Mouse (Mus musculus) left cerebral cortex, postnatal 36 days (tissue): ENCODE results near the gene Rabac1. TPM values are rescaled to one million over a fixed set of nuclear protein-coding genes. Genes with fewer than 3 reads are reported as not detected.

Experiments used
- DNase-seq, 2 experiments: peaks; one replicate each; pipeline ENCODE4 v3.0.0; 2021 to 2022; ENCODE audit warnings: low spot score in 2 of 2, mixed read lengths in 1 of 2
- intact Hi-C: fragments of 180-260 bp; cut with DNase I; formaldehyde crosslinking; loops from one replicate; pipeline ENCODE4 v1.15.1; 2025
- total RNA-seq, 2 experiments: library from RNA; stranded (reverse); gene quantifications; 2 replicates each; pipeline ENCODE4 v1.2.3; 2021

Rabac1 gene
- total RNA-seq, 2 experiments from 2014 or later = 276 to 329 TPM

DNA sequence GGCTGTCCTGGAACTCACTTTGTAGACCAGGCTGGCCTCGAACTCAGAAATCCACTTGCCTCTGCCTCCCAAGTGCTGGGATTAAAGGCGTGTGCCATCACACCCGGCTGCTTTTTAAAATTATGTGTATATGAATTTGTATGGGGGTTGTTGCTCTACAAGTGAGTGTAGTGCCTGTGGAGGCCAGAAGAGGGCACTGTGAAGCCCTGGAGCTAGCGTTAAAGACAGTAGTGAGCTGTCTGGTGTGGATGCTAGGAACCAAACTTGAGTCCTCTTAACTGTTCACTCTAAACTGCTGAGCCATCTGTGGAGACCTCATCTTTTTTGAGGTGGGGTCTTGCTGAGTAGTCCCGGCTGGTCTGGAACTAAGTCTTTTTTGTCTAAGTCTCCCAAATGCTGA lies 13.2 kb upstream of the Rabac1 start:
- intact Hi-C loops = no loop called here
- no peak for DNase-seq

- DNase-seq = no peak
- intact Hi-C loops = no loop called here
Measured at GRCm38 (mm10) chr7:24984307-24984706, 11.8 kb upstream of the Rabac1 start.

GRCm38 (mm10) chr7:24983396-24983795 lies 10.8 kb upstream of the Rabac1 start:
- no peak for DNase-seq
- intact Hi-C loops = no loop called here

- intact Hi-C loops = no loop called here
- DNase-seq = no peak
Measured at GRCm38 (mm10) chr7:24980439-24980838, 7.9 kb upstream of the Rabac1 start.

DNA sequence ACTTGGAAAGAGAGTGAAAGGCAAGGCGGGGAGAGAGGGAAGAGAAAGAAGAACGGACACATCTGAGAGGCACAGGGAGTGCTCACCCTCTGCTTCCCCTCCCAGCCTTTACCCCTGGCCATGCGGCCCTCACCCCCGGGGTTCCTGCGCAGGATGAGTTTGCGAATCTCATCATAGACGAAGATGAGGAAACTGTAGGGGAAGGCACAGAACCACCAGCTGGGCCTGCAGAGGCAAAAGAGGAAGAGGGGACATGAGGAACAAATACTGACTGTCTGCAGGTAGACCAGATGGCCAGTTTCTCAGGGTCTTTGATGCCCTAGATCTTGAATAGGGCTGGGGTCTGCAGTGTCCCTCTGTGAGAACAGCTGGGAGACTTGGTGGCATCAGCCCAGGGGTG lies 6.2 kb upstream of the Rabac1 start:
- intact Hi-C loops = no loop called here
- no peak for DNase-seq

DNA sequence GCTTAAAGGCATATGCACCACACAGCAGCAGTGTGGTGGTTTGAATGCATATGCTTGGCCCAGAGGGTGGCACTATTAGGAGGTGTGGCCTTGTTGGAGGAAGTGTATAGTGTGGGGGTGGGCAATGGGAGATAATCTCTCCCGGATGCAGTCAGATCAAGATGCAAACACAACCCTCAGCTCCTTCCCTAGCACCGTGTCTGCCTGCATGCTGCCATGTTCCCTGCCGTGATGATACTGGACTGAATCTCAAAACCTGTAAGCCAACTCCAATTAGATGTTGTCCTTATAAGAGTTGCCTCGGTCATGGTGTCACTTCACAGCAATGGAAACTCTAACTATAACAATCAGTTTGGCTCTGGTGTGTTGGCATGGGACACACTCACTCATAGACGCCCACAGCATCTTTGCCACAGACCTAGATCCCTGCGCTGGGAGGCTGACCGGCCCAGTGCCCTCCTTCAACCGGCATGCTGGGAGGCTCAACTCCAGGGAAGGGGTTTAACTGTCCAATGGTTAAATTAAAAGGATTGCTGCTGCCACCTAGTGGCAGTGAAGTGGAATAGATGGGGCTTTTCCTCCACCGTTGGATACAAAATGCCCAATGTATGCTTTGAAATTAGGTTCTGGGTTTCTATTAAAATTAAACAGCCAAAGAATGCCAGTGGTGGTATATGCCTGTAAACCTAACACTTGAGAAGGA lies 2.5 kb upstream of the Rabac1 start:
- no peak for DNase-seq
- intact Hi-C loops = no loop called here

- intact Hi-C loops = no loop called here
- no peak for DNase-seq
Measured at GRCm38 (mm10) chr7:24973902-24974301, 1.3 kb upstream of the Rabac1 start.

- intact Hi-C loops = no loop called here
Measured at GRCm38 (mm10) chr7:24973208-24973607, 654 bp upstream of the Rabac1 start.

GRCm38 (mm10) chr7:24971261-24971971 lies 1.1 kb downstream of the Rabac1 start:
- intact Hi-C loops = no loop called here
- no peak for DNase-seq

More at GRCm38 (mm10) chr7:24973208-24973607, 654 bp upstream of the Rabac1 start:
- DNase-seq = no peak

DNA sequence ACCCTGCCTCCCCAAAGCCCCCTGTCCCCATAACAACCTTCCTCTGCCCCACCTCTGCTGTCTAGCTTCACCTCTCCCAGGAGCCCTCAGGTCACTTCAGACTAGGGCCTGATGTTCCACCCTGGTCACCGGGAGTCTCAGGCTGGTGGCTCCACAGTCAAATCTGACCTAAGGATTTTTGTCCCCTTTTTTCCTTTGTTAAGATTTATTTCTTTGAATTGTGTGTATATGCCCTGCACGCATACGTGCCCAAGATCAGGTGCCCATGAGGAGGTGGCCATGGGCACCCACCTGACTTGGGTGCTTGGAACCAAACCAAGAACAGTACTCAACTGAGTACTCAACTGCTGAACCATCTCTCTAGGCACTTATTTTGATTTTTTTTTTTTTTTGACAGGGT lies 2.2 kb downstream of the Rabac1 start:
- intact Hi-C loops = no loop called here
- no peak for DNase-seq

GRCm38 (mm10) chr7:24969805-24970204 lies 2.7 kb downstream of the Rabac1 start:
- DNase-seq = peak; percentile 58 to 68
- intact Hi-C loops = loop anchor here (10.0 kb wide), 1 partner anchor 155 kb away; no protein-coding TSS in a partner anchor

- intact Hi-C loops = loop anchor here (10.0 kb wide), 1 partner anchor 154 kb away; no protein-coding TSS in a partner anchor
- no peak for DNase-seq
Measured at GRCm38 (mm10) chr7:24968463-24968862, 4.1 kb downstream of the Rabac1 start.

DNA sequence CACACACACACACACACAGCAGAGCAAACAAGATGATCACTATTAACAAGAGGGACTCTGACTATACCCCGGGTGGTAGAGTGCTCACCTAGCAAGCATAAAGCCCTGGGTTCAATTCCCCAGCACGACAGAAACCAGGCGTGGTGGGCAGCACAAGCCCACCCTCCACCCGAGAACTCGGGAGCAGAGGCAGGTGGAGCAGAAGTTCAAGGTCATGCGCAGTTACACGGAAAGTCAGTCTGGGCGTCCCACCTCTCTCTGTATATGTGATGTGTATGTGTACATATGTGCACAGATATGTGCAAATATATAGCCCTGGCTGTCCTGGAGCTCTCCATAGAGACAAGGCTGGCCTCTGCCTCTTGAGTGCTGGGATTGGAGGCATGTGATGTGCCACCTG lies 4.6 kb downstream of the Rabac1 start:
- intact Hi-C loops = loop anchor here (10.0 kb wide), 1 partner anchor 153 kb away; no protein-coding TSS in a partner anchor

GRCm38 (mm10) chr7:24964897-24965535 lies 7.5 kb downstream of the Rabac1 start:
- intact Hi-C loops = loop anchor here (2.0 to 10.0 kb wide), 2 partner anchors 74 to 150 kb away; no protein-coding TSS in a partner anchor
- peak; percentile 75 to 82 for DNase-seq

More for the DNA sequence above, 4.6 kb downstream of the Rabac1 start:
- no peak for DNase-seq

DNA sequence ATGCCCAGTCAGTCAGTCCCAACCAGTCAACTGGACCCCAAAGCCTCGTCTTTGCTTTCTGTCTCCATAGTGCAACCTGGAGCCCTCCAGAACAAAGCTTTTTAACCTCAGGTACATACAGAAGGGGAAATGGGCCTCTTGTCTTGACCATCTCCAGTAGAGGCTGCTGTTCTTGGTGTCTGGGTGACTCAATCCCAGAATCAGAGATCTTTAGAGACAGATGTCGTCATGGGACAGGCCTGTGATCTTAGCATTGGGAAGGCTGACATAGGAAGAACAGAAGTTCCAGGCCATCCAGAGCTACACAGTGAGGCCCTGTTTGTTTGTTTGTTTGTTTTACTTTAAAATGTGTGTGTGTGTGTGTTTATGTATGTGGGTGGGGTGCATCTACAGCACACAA lies 8.3 kb downstream of the Rabac1 start:
- DNase-seq = no peak
- intact Hi-C loops = loop anchor here (2.0 to 10.0 kb wide), 2 partner anchors 73 to 149 kb away; no protein-coding TSS in a partner anchor

DNA sequence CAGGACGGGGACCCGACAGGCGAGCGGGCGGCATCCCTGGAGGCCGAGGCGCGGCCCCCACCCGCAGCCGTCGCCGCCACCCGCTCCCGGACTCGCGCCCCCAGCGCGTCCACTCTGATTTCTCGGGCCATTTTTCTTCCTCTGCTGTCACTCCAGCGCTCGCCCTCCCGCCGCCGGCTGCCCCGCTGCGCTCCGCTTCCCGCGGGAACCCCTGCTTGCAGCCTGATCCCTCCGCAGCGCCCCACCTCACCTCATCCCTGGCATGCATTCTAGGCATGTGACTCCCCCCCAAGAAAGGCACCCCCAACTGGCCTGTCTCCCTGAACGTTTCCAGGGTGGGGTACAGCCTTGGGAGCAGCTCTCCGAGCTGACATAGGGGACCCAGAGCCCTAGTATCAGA lies 17.3 kb downstream of the Rabac1 start:
- intact Hi-C loops = no loop called here
- DNase-seq = no peak

DNA sequence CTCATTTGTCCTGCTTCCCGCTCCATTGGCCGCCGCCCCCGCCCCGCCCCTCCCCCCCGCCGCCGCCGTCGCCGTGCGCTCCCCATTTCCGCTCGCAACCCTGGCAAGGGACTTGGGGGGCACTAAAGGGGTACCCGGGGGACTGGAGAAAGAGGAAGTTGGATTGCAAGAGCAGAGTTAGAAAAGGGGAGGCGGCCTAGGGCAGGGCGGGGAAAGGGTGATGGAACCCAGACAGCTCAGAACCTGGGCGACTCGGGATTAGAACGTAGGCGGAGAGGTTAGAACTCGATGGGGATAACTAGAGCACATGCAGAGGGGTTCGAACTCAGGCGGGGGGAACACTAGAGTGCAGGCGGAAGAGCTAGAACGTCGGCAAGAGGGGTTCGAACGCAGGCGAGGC lies 18.1 kb downstream of the Rabac1 start:
- DNase-seq = no peak
- intact Hi-C loops = no loop called here

- DNase-seq = no peak
- intact Hi-C loops = no loop called here
Measured at GRCm38 (mm10) chr7:24953966-24954365, 18.6 kb downstream of the Rabac1 start.

DNA sequence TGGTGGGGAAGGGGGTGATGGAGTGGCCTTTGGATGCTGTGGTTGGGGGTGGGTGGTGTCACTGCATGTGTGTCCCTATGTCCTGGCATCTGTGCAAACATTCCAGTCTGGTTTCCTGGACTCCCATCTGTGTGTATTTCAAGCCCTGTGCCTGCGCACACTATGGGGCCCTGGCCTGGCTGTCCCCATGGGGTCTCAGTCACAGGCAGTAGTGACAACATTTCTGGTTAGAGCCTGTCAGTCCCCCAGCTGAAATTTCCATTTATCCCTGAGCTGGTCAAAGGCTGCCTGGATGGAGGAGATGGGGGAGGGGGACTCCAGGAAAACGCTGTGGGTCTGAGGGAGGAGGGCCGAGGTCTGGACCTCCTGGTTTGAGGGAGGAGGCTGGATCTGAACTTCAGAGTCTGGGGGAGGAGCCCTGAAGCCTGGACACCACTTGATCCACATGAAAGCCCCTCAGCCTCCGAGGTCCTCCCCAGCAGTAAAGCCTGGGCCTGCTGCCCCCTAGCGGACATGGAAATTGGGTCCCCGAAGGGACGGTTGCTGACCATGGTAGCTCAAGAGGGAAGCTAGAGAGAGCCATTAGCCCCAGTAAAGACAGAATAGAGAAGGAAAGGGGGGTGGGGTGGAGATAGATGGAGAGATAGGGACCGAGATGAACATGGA lies 22.5 kb downstream of the Rabac1 start:
- DNase-seq = peak; percentile 29 to 39
- intact Hi-C loops = no loop called here

GRCm38 (mm10) chr7:24948774-24949173 lies 23.8 kb downstream of the Rabac1 start:
- intact Hi-C loops = no loop called here
- no peak for DNase-seq
